In genomic region chr8:119604996-119605395, GRCm38 (mm10) we compare ENCODE assay signal across 8 mouse cellular contexts. TPM values are rescaled to one million over a fixed set of nuclear protein-coding genes. Genes with fewer than 3 reads are reported as not detected.
DNase-seq lines count a peak whose midpoint lies in the region; ATAC-seq and TF ChIP-seq lines count a peak whose summit lies in the region.

Taf1c (minus strand) TSS chr8:119605222.

- H3K9ac ChIP-seq in embryonic facial prominence, embryonic 15.5 days, result peak within 1 kb of the TSS; percentile 59
- H3K9ac ChIP-seq in limb, embryonic 14.5 days (ENCODE audit: low read depth, low read length, severe bottlenecking), result peak within 1 kb of the TSS; percentile 81
- peak within 1 kb of the TSS; percentile 74 for H3K9ac ChIP-seq in midbrain, postnatal 0 days (replicated peaks; ENCODE audit: low read length, poor library complexity, severe bottlenecking)

- H3K9me3 ChIP-seq in embryonic facial prominence, embryonic 15.5 days (replicated peaks), result no peaks in the 10 kb centered on the region
- no peaks in the 10 kb centered on the region for H3K9me3 ChIP-seq in limb, embryonic 14.5 days (ENCODE audit: control insufficient read depth, low read length)
- H3K9me3 ChIP-seq in midbrain, postnatal 0 days (ENCODE audit: low read length), result no peaks in the 10 kb centered on the region

- peaks cover 23% of the 10 kb centered on the region for H3K36me3 ChIP-seq in embryonic facial prominence, embryonic 15.5 days
- peaks cover 25% of the 10 kb centered on the region for H3K36me3 ChIP-seq in limb, embryonic 14.5 days (ENCODE audit: control insufficient read depth, insufficient read depth, low read length)
- peaks cover 27% of the 10 kb centered on the region for H3K36me3 ChIP-seq in midbrain, postnatal 0 days (ENCODE audit: insufficient read depth, low read length)

- no peaks in the 10 kb centered on the region for H3K27me3 ChIP-seq in embryonic facial prominence, embryonic 15.5 days
- no peaks in the 10 kb centered on the region for H3K27me3 ChIP-seq in limb, embryonic 14.5 days (ENCODE audit: control insufficient read depth, insufficient read depth, low read length)
- no peaks in the 10 kb centered on the region for H3K27me3 ChIP-seq in midbrain, postnatal 0 days (ENCODE audit: insufficient read depth, low read length)

- ATAC-seq in embryonic facial prominence, embryonic 15.5 days (ENCODE audit: insufficient number of reproducible peaks, low FRiP score, low TSS enrichment, low read depth), result peak; percentile 68
- ATAC-seq in limb, embryonic 14.5 days (ENCODE audit: low FRiP score, low read depth), result peak; percentile 87
- peak; percentile 78 for ATAC-seq in midbrain, postnatal 0 days (ENCODE audit: low FRiP score)

- H3K27ac ChIP-seq in bone marrow, adult 2 months (ENCODE audit: control insufficient read depth, insufficient read depth, low read depth, low read length, poor library complexity), result peak within 1 kb of the TSS; percentile 56
- H3K27ac ChIP-seq in embryonic facial prominence, embryonic 15.5 days (replicated peaks), result 0 out of 2 replicates have a peak within 1 kb of the TSS, but pooled peaks have one; percentile 17
- H3K27ac ChIP-seq in limb, embryonic 14.5 days (replicated peaks; ENCODE audit: low read depth, low read length), result peak within 1 kb of the TSS; percentile 43; the same call in 1 of the 2 replicates
- peak within 1 kb of the TSS; percentile 55; the same call in 1 of the 2 replicates for H3K27ac ChIP-seq in midbrain, postnatal 0 days (ENCODE audit: low read depth, low read length)

- peak; percentile 67; the same call in 1 of the 2 replicates for TF ChIP-seq POLR2A in bone marrow, adult 2 months (IDR thresholded peaks at IDR 0.05; ENCODE audit: borderline replicate concordance, control insufficient read depth, low read depth, low read length)
- TF ChIP-seq POLR2A in limb, embryonic 14.5 days (IDR thresholded peaks at IDR 0.05; ENCODE audit: borderline replicate concordance, extremely low read depth, insufficient read depth, insufficient read length), result no peak

- peak; percentile 93 for TF ChIP-seq CTCF in bone marrow, adult 2 months (IDR thresholded peaks at IDR 0.05; ENCODE audit: control insufficient read depth, insufficient read depth, low read length)
- peak; percentile 94 for TF ChIP-seq CTCF in midbrain, postnatal 0 days (IDR thresholded peaks at IDR 0.05)

- peak; percentile 94 for DNase-seq in 416B (ENCODE audit: low read depth)
- peak; percentile 95 for DNase-seq in heart, adult 8-10 months (ENCODE audit: low spot score)
- peak; percentile 97 for DNase-seq in kidney, adult 9 months
- DNase-seq in limb, embryonic 14.5 days (ENCODE audit: low spot score), result peak; percentile 96
- peak; percentile 95 for DNase-seq in midbrain, postnatal 0 days (ENCODE audit: low spot score)
- peak; percentile 81 to 92 for DNase-seq in spleen, postnatal 14 days (ENCODE audit: low spot score in 2 of 2)

- H3K4me3 ChIP-seq in bone marrow, adult 2 months (replicated peaks; ENCODE audit: control insufficient read depth, low read depth, low read length), result peak within 1 kb of the TSS; percentile 86
- H3K4me3 ChIP-seq in embryonic facial prominence, embryonic 15.5 days (replicated peaks), result peak within 1 kb of the TSS; percentile 61
- H3K4me3 ChIP-seq in limb, embryonic 14.5 days (replicated peaks; ENCODE audit: low read length), result peak within 1 kb of the TSS; percentile 80
- peak within 1 kb of the TSS; percentile 64 for H3K4me3 ChIP-seq in midbrain, postnatal 0 days (ENCODE audit: low read depth, low read length)

- H3K4me2 ChIP-seq in embryonic facial prominence, embryonic 15.5 days (replicated peaks), result peak within 1 kb of the TSS; percentile 78
- peak within 1 kb of the TSS; percentile 79 for H3K4me2 ChIP-seq in limb, embryonic 14.5 days (replicated peaks; ENCODE audit: low read depth, low read length, severe bottlenecking)
- H3K4me2 ChIP-seq in midbrain, postnatal 0 days (ENCODE audit: low read depth, low read length, poor library complexity, severe bottlenecking), result peak within 1 kb of the TSS; percentile 87

- peaks cover 2% of the 10 kb centered on the region; the same call in 1 of the 2 replicates for H3K4me1 ChIP-seq in bone marrow, adult 2 months (ENCODE audit: control insufficient read depth, insufficient read depth, low read length)
- peaks cover 16% of the 10 kb centered on the region for H3K4me1 ChIP-seq in embryonic facial prominence, embryonic 15.5 days
- H3K4me1 ChIP-seq in limb, embryonic 14.5 days (ENCODE audit: control insufficient read depth, insufficient read depth, low read length), result peaks cover 8% of the 10 kb centered on the region
- H3K4me1 ChIP-seq in midbrain, postnatal 0 days (ENCODE audit: insufficient read depth, low read length), result peaks cover 10% of the 10 kb centered on the region

- under 1% methylated on average over 23 of the region's 23 CpGs for WGBS in bone marrow, adult 2 months
- WGBS in embryonic facial prominence, embryonic 15.5 days, result 0% methylated on average over 23 of the region's 23 CpGs
- 0% methylated on average over 23 of the region's 23 CpGs for WGBS in limb, embryonic 14.5 days
- under 1% methylated on average over 23 of the region's 23 CpGs for WGBS in midbrain, postnatal 0 days

RNA-seq across cellular contexts. Expression of gene Taf1c, which starts in this region (rescaled TPM):
- polyA plus RNA-seq in bone marrow, adult 2 months (2011; ENCODE audit: insufficient read depth, insufficient read length, low replicate concordance, missing spikeins), result 9.6 and 17.6 TPM in 2 replicates
- polyA plus RNA-seq in embryonic facial prominence, embryonic 15.5 days (2015; fragmentation: Nextera tagmentation; extraction: Ambion mirVana), result 11.8 and 13.3 TPM in 2 replicates
- 1 to 10 TPM; 3.4 to 4.4 (median 4.0) TPM for total RNA-seq in heart, adult 8-10 months (2022)
- 18.4 and 28.4 TPM in 2 replicates for polyA plus RNA-seq in limb, embryonic 14.5 days (2012; rRNA removed)
- 11.3 and 13.0 TPM in 2 replicates for polyA plus RNA-seq in limb, embryonic 14.5 days (2014; fragmentation: Nextera tagmentation; extraction: Ambion mirVana)
- 20.1 and 22.5 TPM in 2 replicates for total RNA-seq in midbrain, postnatal 0 days (2014; rRNA removed)
- 9.6 and 10.2 TPM in 2 replicates for polyA plus RNA-seq in midbrain, postnatal 0 days (2015; fragmentation: Nextera tagmentation; extraction: Ambion mirVana)

Comparison
In these comparisons a context has a peak if more than half of its experiments do, and no peak if none do; other contexts are left out.
1. Peak in every context shown above with its lines: DNase-seq, ATAC-seq, H3K4me3 ChIP-seq and H3K27ac ChIP-seq.